Mouse (Mus musculus) cerebellum, postnatal 4 days (tissue): Measurements from ENCODE around the gene Cckbr.
A peak's percentile ranks its signal among the peaks of the same experiment; 100 is the strongest.
"Not testable (repeated sequence)": the region's sequence is repeated elsewhere in the genome, so short reads cannot be mapped to it uniquely, and the experiment has no call there.

Experiments used
- DNase-seq, 2 experiments: peaks; one replicate each; pipeline ENCODE4 v3.0.0; 2022; ENCODE audit warnings: low spot score in 2 of 2, mixed read lengths in 1 of 2

Gene Cckbr

DNA sequence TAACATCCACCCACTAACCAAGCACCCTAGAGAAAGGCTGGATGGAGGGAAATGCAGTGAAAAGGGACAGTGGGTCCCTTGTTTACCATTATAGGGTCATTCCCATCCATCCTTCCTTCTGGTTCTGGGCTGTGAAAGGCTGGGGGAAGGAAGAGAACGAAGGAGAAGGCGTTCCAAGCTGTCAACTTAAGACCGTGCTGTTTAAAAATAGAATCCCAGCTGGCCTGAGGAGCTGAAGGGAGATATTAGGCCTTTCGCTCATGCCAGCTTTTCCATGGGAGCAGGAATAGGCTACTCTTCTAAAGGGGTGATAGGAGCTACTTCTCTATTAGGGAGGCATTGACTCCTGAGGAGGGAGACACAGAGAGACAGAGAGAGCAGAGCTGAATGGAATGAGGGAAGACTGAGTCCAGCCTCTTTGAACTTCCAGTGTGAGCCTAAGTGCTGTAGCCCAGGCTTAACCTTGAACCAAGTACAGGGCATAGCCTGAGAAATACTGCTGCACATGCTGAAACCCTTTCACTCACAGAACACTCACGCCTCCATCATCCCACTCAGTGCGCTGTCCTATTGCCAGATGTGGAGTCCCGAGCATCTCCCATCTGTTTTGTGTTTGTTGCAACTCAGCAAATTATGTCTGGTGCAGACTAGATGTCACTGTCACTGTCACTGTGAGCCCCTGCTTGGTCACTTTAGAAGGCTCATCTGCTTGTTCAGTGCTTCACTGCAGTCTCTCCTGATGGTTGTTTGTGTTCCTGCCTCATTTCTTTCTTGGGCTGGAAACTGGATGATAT is 12.6 kb downstream of the Cckbr start:
- no peak for DNase-seq

DNA sequence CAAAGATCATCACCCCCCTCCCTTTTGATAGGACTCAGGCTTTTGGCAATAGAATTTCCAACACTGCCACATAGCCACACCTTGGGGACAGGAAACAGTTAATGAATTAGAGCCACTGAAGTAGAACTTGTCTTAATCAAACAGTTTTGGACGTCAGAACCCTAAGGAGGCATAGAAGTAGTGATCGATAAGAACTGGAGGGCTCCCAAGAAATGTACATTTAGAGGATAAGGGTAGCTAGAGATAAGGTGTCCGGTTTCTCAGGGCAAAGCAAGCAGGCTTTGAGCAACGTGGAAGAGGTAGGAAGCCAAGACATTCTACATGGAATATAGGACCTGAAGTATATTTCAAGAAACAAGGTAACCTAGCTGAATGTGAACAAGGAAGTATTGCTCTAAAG is 15.9 kb downstream of the Cckbr start:
- DNase-seq, result no peak

DNA sequence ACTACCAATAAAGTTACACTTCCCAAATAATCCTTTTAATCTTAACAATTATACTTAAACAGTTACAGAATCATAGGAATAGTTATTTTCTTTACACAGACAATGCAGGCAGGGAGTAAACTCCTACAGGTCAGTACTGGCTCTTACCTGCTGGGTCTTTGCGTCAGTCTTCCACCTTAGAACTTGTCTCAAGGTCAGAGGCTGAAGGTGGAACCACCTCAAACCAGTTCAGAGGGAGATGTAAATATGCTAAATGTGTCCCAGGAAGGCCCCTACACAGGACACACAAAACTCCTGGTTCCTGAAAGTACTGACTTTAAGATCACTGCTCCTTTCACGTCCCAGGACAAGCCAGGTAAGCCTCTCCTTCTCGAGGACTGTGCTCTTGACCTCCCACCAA is 19.5 kb downstream of the Cckbr start:
- DNase-seq, result no peak

DNA sequence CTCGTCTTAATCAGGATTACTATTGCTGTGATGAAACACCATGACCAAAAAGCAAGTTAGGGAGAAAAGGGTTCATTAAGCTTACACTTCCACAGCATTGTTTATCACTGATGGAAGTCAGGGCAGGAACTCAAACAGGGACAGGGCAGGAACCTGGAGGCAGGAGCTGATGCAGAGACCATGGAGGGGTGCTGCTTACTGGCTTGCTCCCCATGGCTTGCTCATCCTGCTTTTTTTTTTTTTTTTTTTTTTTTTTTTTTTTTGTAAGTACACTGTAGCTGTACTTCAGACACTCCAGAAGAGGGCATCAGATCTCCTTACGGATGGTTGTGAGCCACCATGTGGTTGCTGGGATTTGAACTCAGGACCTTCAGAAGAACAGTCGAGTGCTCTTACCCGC is 27.8 kb downstream of the Cckbr start:
- not testable (repeated sequence) for DNase-seq

DNA sequence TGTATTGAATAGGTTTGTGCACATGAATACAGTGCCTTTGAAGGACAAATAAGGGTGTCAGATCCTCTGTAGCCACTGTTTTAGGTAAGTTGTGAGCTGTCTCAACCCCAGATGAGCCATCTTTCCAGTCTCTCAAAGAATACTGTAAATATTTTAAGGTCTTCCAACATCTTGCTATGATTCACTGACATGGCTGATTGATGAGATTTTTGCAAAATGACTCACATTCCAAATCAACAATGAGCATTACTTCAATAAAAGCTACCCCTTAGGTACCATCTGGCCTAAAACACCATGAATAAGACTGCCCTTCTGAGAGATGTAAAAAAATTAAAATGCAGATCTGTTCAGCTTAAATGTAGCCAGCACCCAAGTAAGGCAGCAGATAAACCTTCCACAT is 33.0 kb downstream of the Cckbr start:
- DNase-seq, result no peak

DNA sequence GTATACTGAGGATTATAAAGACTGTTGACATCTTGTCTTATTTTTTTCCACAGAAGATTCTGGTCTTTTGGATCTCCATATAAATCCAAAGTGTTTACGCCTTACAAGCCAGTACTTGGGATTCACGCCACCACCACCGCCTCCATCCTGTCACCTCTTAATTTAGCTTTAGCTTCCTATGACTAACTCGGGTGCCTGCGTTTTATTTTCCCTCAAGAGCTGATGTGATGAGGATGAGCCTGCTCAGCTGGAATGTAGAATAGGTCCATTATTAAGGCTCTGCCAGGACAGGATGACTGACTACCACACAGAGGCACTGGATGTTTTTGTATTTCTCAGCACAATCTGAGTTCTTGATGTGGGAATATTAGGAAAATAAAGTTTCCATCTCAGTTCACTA is 40.0 kb downstream of the Cckbr start:
- DNase-seq, result not testable (repeated sequence)

DNA sequence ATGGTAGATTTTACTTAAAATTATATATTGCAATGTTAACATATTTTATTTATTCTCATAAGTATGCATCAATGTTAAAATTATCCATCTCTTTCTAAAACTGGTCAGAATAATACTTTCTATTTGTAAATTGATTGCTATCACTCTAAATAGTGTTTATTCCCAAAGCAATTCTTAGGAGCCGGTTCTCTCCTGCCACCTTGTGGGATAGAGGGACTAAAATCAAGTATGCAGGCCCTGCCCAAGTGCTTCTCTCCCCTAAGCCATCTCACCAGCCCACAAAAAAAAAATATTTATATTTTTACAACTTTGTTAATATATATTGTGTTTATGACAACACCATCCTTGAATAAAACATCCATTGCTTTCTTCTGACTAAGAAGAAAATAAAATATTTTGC is 47.1 kb downstream of the Cckbr start:
- no peak for DNase-seq

DNA sequence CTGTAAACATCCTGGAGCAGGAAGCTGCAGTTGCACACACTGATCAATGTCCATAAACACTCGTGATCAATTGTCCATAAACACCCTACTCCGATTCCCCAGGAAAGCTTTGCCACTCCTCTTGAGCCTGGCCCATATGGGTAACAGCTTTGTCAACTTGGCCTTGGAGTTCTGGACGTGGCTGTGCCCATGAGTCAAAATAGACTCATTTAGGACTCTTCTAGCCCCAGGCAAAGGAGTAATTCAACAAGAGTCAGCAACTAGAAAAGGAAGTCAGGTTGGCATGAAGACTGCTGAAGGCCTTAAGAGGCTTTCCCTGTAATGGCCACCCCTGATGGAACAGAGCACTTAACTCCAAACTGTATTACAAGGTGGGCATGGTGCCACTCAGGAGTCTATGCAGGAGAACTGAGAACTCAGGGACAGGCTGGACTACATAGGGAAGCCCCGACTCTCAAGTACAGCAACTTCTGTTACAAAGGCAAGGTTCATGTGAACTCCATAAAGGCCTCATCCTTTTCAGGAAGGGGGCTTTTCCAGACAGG is 49.3 kb downstream of the Cckbr start:
- DNase-seq, result no peak

DNA sequence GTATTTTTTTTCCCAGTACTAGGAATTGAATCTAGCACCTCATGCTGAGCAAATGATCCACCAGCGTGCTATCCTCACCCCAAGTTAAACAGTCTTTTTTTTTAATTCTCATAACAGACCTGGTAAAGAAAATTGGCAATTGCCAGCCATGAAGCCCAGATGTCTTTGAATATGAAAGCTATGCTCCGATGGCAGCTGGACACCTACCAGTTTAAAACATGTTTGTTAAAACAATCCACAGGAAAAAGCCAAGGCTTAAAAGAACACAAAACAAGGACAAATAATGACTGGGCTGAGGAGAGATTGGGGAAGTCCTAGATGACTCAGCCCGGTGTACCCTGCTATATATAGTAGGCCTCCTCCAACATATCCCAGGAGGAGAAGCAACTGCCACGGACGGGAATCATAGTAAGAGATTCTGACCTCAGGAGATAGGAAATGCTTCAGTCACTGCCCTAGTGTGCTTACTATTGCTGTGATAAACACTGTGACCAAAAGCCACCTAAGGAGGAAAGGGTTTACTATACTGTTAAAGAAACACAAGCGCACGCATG is 49.9 kb downstream of the Cckbr start:
- DNase-seq, result no peak

DNA sequence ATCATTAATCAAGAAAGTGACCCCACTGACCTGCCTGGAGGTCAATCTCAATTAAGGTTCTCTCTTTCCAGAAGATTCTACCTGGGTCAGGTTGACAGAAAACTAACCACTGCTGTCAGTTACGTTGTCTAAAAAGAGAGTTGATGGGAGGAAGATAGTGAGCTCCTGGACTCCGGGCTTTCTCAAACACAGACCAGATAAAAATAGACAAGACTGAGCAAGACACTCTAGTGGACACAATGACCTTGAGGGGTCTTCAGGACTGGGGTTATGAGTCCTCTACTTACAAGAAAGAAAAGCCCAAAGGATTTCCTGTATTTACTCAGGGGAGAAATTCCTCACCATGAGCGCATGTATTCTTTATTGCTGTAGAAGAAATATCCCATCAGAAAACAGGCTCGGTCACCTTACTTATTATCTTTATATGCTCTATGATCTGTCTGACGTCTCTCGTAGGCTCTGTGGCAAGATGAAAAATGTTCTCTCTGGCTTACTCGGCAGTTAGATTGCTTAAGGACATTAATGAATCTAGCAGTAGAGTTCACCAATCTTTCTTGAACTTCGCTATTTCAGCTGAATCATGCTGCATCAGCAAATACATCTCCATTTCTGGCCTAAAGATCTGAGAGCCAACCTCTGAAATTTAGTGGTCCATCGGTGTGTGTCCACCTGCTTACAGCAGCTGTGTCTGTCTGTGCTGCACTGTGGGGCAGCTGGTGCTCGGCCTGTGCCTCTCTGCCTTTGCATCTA is 51.3 kb downstream of the Cckbr start:
- DNase-seq, result no peak

DNA sequence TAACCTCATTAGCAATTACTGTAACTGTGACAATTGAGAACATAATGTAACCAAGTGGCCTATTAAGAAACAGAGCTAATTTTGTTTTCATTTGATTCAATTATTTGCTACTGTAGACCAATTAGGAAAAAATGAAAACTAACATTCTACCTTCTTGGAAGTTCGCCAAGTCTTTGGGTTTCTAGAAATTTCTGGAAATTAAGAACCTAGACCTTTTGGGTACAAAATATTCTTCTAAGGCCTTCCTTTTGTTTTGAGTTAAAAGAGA is 51.8 kb downstream of the Cckbr start:
- no peak for DNase-seq

DNA sequence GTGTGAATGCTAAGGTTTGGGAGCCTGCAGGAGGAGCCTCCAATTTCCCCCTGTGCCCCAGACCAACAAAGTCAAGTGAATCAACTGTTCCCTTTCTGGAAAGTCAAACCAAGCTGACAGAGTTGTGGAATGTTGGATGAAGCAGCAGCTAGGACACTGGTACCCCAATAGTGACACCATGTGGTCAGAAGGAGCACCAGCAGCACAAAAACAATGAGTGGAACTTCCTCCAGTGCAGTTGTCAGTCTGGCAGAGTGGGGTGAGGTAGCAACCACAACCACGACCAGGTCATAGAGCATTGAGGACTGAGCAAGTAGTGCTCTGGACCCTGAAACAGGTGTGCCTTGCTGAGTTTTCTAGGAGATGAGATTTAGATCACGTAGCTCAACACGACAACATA is 52.3 kb downstream of the Cckbr start:
- peak in 1 of 2 experiments; percentile 40 for DNase-seq

DNA sequence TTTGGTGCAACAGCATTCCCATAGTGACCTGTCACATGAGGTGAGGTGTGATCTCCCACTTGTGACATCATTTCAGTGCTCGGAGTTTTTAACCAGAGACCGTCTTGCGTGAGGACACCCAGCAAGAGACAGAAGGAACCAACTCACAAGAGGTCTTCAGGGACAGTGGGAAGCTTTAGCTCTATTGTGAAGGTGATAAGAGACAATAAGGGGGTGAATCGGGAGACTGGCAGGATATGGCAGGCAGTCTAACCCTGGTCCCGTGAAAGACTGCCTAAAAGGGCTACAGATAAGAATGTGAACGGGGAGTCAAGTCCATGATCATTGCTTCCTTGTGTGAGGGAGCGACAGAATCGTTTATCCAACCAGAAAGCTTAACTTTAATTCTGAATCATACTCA is 52.8 kb downstream of the Cckbr start:
- DNase-seq, result no peak

DNA sequence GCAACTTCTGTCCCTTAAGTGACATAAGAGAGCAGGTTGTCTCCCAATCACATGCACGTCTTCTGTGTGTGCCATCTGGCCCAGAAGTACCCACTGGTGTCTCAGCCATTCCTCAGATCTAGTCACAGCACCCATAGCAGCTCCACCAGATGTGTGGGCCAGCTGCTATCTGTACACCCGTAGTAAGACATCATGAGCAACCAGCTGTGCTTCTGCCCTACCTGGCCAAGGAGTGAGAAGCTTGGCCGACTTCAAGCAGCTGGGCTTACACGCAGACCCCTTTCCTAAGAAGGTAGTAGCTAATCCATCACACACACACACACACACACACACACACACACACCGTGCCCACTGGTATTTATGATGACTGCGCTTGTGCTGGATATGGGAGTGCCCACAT is 53.7 kb downstream of the Cckbr start:
- DNase-seq, result no peak

DNA sequence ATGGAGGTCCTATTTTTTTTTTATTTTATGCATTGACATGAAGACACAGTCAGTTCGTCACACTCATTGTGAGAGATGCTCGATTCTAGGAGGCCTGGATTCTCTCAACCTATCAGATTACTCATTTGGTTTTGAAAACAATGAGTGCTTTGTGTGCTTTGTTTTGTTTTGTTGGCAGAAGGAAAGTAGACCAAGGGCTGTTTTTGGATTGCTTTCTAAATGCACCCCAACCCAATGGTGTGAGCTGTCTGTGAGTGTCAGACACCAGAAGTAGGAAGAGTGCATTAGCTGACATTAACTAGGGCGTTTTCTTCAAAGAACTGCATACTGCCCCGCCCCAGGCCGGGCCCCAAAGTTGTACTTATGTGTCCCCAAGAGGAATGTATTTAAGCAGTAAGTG is 54.5 kb downstream of the Cckbr start:
- DNase-seq, result no peak

DNA sequence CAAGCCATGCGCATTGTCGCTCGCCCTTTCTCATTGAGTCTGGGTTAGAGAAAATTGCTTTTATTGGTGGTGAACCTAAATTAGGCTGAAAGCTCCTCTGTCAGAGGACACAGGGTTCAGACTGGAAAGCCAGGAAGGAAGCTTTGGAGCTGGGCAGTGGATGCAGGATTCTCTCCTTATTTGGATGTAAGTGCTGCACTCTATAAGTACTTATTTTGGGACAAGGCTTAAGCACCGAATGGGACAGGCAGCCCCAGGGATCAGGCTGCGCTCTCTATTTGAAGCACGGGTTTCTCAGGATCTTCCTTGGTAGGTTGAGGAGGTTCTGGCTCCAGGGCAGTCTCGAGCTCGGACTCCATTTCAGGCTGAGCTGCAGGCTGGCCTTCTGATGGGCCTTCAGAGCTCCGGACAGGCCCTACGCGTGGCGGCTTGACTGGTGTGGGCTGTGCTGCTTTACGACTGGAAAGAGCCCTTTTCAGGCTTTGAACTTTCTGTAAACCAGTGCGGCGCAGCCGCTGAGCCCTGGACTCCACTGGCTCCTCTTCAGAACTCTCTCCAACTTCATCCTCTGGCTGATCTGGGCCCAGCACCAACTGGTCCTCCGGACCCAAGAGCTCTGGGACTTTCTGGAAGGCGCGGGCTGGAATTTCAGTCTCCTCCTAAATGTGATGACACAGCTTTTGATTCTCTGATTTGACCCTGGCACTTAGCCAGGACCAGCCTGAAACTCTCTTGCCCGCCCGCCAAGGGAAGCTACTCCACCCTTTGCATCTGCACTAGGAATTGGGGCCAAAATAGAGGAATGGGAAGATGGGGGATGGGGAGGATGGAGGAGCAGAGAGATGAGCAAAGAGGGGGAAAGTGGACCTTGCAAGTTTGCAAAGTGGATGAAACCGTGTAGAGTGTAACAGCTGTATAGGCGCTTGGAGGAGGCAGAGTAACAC is 55.3 kb downstream of the Cckbr start:
- DNase-seq, result peak in 1 of 2 experiments; percentile 39

DNA sequence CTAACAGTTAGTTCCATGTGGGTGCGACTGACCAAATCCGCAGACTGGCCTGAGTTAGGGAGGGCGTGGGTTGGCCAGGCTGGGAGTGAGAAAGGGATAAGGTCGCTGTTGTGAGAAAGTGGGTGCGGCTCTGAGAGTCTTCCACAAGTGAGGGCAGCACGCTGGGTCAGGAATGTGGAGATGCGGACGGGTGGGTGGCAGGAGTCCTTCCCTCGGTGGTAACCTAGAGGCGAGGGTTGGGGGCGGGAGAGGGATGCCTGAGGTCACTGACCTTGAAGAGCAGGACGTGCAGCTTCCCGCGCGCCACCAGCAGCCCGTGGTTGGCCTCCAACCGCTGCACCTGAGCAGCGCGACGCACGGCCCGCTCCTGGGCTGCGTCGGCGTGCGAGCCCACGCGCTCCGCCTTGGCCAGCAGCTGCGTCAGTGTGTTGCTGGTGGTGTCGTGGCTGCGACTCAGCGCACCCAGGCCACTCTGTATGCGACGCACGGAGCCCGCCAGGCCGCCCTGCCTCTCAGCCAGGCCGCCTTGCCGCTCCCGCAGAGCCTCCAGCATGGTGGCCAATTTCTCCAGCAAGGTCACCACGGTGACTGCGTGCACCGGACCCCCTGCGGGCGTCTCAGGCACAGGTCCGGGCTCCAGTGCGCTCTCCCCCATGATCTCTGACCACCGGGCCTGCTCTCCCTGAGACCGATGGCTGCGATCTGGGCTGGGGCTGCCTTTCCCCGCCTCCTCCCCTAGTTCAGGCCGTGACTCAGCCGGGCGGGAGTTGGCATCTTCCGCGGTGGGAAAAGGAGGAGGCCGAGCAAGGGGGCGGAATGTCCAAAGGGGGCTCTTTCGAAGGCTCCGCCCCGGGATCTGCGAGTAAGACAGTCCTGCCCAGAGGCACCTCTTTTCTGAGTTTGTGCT is 56.2 kb downstream of the Cckbr start, which contains the start of gene Cavin3:
Cavin3 (minus strand) TSS at position 796 of the 907 bp plus-strand sequence.
- peak; percentile 56 to 68 for DNase-seq

DNA sequence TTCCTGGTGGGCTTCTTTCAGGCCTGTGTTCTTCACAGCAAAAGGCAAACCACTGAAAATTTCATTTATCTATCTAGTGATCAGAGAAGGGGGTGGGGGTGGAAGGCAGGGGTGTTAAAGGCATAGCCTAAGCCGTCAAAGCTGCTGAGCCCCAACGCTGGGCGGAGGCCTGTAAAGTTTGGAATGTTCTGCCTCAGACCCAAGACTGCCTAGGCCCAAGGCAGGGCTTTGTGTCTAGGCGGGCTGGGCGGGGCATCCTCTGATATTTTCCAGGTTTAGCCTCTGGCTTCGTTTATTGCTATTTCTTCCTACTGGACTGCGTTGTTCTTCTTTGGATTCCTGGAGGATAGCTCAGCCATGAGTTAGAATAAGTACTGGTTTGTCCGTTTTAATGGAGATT is 56.9 kb downstream of the Cckbr start:
- DNase-seq, result peak in 1 of 2 experiments; percentile 16

DNA sequence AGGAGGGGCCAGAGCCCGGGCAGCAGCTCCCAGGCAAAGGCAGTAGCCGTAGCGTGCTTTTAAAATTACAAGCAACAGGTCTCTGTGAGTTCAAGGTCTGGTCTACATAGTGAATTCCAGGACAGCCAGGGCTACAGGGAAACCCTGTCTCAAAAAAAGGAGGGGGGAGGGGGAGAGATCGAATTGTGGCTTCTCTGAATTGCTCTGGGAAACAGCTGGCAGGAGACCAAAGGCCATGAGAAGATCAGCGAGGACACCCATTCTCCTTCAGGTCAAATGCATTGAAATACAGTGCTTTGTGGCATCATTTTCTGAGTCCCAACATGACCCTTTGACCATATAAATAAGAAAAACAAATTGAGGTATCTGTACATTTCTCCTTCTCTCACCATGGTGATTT is 59.5 kb downstream of the Cckbr start:
- no peak for DNase-seq

DNA sequence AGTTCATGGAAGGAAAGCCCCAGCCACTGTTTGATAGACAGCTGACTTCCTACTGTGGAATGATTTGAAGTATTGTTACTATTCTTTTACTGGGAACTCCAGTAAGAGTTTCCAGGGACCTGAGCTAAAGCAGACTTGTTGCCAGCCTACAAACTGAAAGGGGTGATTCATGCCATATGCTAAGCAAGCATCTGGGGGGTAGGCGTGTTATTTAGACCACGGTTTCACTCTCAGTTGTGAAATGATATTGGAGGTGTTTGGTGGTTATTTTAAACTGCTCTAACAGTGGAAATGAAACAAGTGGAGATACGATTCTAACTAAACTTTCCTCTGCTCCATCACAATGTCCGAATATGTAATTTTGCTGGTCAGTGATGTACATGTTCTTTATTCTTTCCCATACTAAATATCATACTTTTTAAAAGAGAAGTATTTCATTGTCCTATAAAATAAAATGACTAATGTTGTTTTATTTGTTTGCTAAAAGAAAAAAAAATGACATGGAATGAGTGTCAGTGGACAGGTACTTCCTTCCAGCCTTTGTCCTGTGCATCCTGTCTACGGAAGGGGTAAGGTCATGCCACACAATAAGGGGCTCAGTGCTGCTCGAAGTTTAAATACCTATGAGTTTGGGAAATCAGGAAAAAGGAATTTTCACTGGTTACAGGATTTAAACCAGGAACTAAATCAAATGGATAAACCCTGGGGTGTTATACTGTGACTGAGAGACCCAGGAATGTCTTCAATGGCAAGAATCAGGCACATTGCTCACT is 61.8 kb downstream of the Cckbr start:
- DNase-seq, result no peak
